Mouse (Mus musculus): ENCODE data around the gene Tctn1. TPM values are rescaled to one million over a fixed set of nuclear protein-coding genes. Genes with fewer than 3 reads are reported as not detected.

The Tctn1 gene
- polyA plus RNA-seq, 1 experiment from 2014 or later: 3.0 TPM

GRCm38 (mm10) chr5:122265942-122266341 is 1.7 kb upstream of the Tctn1 start:
- Histone ChIP-seq H3K4me3 (replicated peaks) (no peak overlapping the region), H3K4me1 (replicated peaks) (0 out of 2 replicates have a peak, but pooled peaks cover 2% of the 10 kb centered on the region), H3K4me2 (replicated peaks) (no peak overlapping the region), H3K9me3 (no peaks in the 10 kb centered on the region), H3K9ac (no peak overlapping the region), H3K36me3 (no peaks in the 10 kb centered on the region), H3K27ac (no peak overlapping the region), H3K27me3 (replicated peaks) (no peaks in the 10 kb centered on the region)
- 89% methylated on average over 2 of the region's 2 CpGs for WGBS
- ATAC-seq: no peak

- Histone ChIP-seq H3K4me2 (replicated peaks) (no peak overlapping the region), H3K4me3 (replicated peaks) (no peak overlapping the region), H3K9me3 (no peaks in the 10 kb centered on the region), H3K27me3 (replicated peaks) (no peaks in the 10 kb centered on the region), H3K4me1 (replicated peaks) (0 out of 2 replicates have a peak, but pooled peaks cover 2% of the 10 kb centered on the region), H3K27ac (no peak overlapping the region), H3K9ac (no peak overlapping the region), H3K36me3 (no peaks in the 10 kb centered on the region)
- 73% methylated on average over 3 of the region's 3 CpGs for WGBS
- ATAC-seq: no peak
Observed at GRCm38 (mm10) chr5:122265187-122265586, 927 bp upstream of the Tctn1 start.

- H3K4me1 ChIP-seq (replicated peaks): no peaks in the 10 kb centered on the region
- H3K27ac ChIP-seq: no peak overlapping the region
- H3K4me2 ChIP-seq (replicated peaks): no peak overlapping the region
- no peak overlapping the region for H3K9ac ChIP-seq
- 60% methylated on average over 7 of the region's 7 CpGs for WGBS
- H3K9me3 ChIP-seq: no peaks in the 10 kb centered on the region
- ATAC-seq: no peak
- no peak overlapping the region for H3K4me3 ChIP-seq (replicated peaks)
- no peaks in the 10 kb centered on the region for H3K27me3 ChIP-seq (replicated peaks)
- H3K36me3 ChIP-seq: no peaks in the 10 kb centered on the region
Observed at GRCm38 (mm10) chr5:122262104-122262503, 2.2 kb downstream of the Tctn1 start.

GRCm38 (mm10) chr5:122258027-122258741 is 6.1 kb downstream of the Tctn1 start:
- H3K4me2 ChIP-seq (replicated peaks): no peak overlapping the region
- no peak overlapping the region for H3K9ac ChIP-seq
- no peaks in the 10 kb centered on the region for H3K27me3 ChIP-seq (replicated peaks)
- no peaks in the 10 kb centered on the region for H3K9me3 ChIP-seq
- ATAC-seq: no peak
- no peak overlapping the region for H3K4me3 ChIP-seq (replicated peaks)
- H3K4me1 ChIP-seq (replicated peaks): no peaks in the 10 kb centered on the region
- H3K36me3 ChIP-seq: peaks cover 7% of the 10 kb centered on the region; the same call in 1 of the 2 replicates
- no peak overlapping the region for H3K27ac ChIP-seq
- 85% methylated on average over 6 of the region's 6 CpGs for WGBS

- H3K9me3 ChIP-seq: no peaks in the 10 kb centered on the region
- H3K36me3 ChIP-seq: peaks cover 7% of the 10 kb centered on the region; the same call in 1 of the 2 replicates
- ATAC-seq: no peak
Observed at GRCm38 (mm10) chr5:122251895-122252606, 12.2 kb downstream of the Tctn1 start.

GRCm38 (mm10) chr5:122249281-122249680 is 15.0 kb downstream of the Tctn1 start:
- H3K36me3 ChIP-seq: no peaks in the 10 kb centered on the region
- H3K4me1 ChIP-seq (replicated peaks): no peaks in the 10 kb centered on the region
- WGBS: 87% methylated on average over 4 of the region's 4 CpGs
- no peak overlapping the region for H3K9ac ChIP-seq
- ATAC-seq: no peak
- no peak overlapping the region for H3K27ac ChIP-seq
- H3K4me2 ChIP-seq (replicated peaks): no peak overlapping the region
- no peak overlapping the region for H3K4me3 ChIP-seq (replicated peaks)
- no peaks in the 10 kb centered on the region for H3K9me3 ChIP-seq
- no peaks in the 10 kb centered on the region for H3K27me3 ChIP-seq (replicated peaks)

More at GRCm38 (mm10) chr5:122251895-122252606, 12.2 kb downstream of the Tctn1 start:
- no peak overlapping the region for H3K4me2 ChIP-seq (replicated peaks)
- H3K27me3 ChIP-seq (replicated peaks): no peaks in the 10 kb centered on the region
- no peak overlapping the region for H3K27ac ChIP-seq
- 91% methylated on average over 17 of the region's 17 CpGs for WGBS
- no peak overlapping the region for H3K4me3 ChIP-seq (replicated peaks)
- no peaks in the 10 kb centered on the region for H3K4me1 ChIP-seq (replicated peaks)
- H3K9ac ChIP-seq: no peak overlapping the region

- Histone ChIP-seq H3K4me3 (replicated peaks) (no peak overlapping the region), H3K4me2 (replicated peaks) (no peak overlapping the region), H3K36me3 (no peaks in the 10 kb centered on the region), H3K27me3 (replicated peaks) (no peaks in the 10 kb centered on the region), H3K27ac (no peak overlapping the region), H3K9me3 (no peaks in the 10 kb centered on the region), H3K9ac (no peak overlapping the region), H3K4me1 (replicated peaks) (no peaks in the 10 kb centered on the region)
- no peak for ATAC-seq
- WGBS: 90% methylated on average over 7 of the region's 7 CpGs
Observed at GRCm38 (mm10) chr5:122247934-122248333, 16.3 kb downstream of the Tctn1 start.

- H3K4me3 ChIP-seq (replicated peaks): no peak overlapping the region
- 83% methylated on average over 11 of the region's 11 CpGs for WGBS
- no peak for ATAC-seq
- H3K9me3 ChIP-seq: no peaks in the 10 kb centered on the region
- no peaks in the 10 kb centered on the region for H3K4me1 ChIP-seq (replicated peaks)
- no peaks in the 10 kb centered on the region for H3K36me3 ChIP-seq
- no peaks in the 10 kb centered on the region for H3K27me3 ChIP-seq (replicated peaks)
- H3K27ac ChIP-seq: no peak overlapping the region
- no peak overlapping the region for H3K4me2 ChIP-seq (replicated peaks)
- H3K9ac ChIP-seq: no peak overlapping the region
Observed at GRCm38 (mm10) chr5:122247529-122247928, 16.7 kb downstream of the Tctn1 start.

- no peak overlapping the region for H3K4me3 ChIP-seq (replicated peaks)
- no peak overlapping the region for H3K4me2 ChIP-seq (replicated peaks)
- H3K27ac ChIP-seq: no peak overlapping the region
- no peak for ATAC-seq
- H3K9me3 ChIP-seq: no peaks in the 10 kb centered on the region
- H3K4me1 ChIP-seq (replicated peaks): no peaks in the 10 kb centered on the region
- H3K27me3 ChIP-seq (replicated peaks): no peaks in the 10 kb centered on the region
- no peak overlapping the region for H3K9ac ChIP-seq
- H3K36me3 ChIP-seq: no peaks in the 10 kb centered on the region
- 76% methylated on average over 10 of the region's 10 CpGs for WGBS
Observed at GRCm38 (mm10) chr5:122246547-122247167, 17.6 kb downstream of the Tctn1 start.

- H3K9me3 ChIP-seq: no peaks in the 10 kb centered on the region
- H3K36me3 ChIP-seq: no peaks in the 10 kb centered on the region
- H3K4me3 ChIP-seq (replicated peaks): no peak overlapping the region
- no peaks in the 10 kb centered on the region for H3K27me3 ChIP-seq (replicated peaks)
- 62% methylated on average over 3 of the region's 3 CpGs for WGBS
- no peak overlapping the region for H3K4me2 ChIP-seq (replicated peaks)
- H3K27ac ChIP-seq: no peak overlapping the region
- ATAC-seq: no peak
- no peaks in the 10 kb centered on the region for H3K4me1 ChIP-seq (replicated peaks)
- no peak overlapping the region for H3K9ac ChIP-seq
Observed at GRCm38 (mm10) chr5:122245186-122245585, 19.1 kb downstream of the Tctn1 start.

- Histone ChIP-seq H3K9me3 (no peaks in the 10 kb centered on the region), H3K4me1 (replicated peaks) (no peaks in the 10 kb centered on the region), H3K4me3 (replicated peaks) (no peak overlapping the region), H3K27me3 (replicated peaks) (no peaks in the 10 kb centered on the region), H3K9ac (no peak overlapping the region), H3K27ac (no peak overlapping the region), H3K4me2 (replicated peaks) (no peak overlapping the region), H3K36me3 (no peaks in the 10 kb centered on the region)
- 87% methylated on average over 17 of the region's 17 CpGs for WGBS
- no peak for ATAC-seq
Observed at GRCm38 (mm10) chr5:122243781-122244523, 20.3 kb downstream of the Tctn1 start.

GRCm38 (mm10) chr5:122242521-122243123 is 21.6 kb downstream of the Tctn1 start:
- no peaks in the 10 kb centered on the region for H3K4me1 ChIP-seq (replicated peaks)
- H3K27ac ChIP-seq: no peak overlapping the region
- WGBS: 88% methylated on average over 6 of the region's 6 CpGs
- H3K36me3 ChIP-seq: no peaks in the 10 kb centered on the region
- H3K9ac ChIP-seq: no peak overlapping the region
- H3K4me3 ChIP-seq (replicated peaks): no peak overlapping the region
- no peak for ATAC-seq
- H3K27me3 ChIP-seq (replicated peaks): no peaks in the 10 kb centered on the region
- H3K4me2 ChIP-seq (replicated peaks): no peak overlapping the region
- H3K9me3 ChIP-seq: no peaks in the 10 kb centered on the region
